Mouse (Mus musculus) heart, adult 2 months (tissue): ENCODE results near the gene Serpina1b.
"Not testable (repeated sequence)": the region's sequence is repeated elsewhere in the genome, so short reads cannot be mapped to it uniquely, and the experiment has no call there.

Experiments used
- EP300 ChIP-seq: fragments of 200-500 bp; IDR thresholded peaks from 2 replicates; pipeline ENCODE4 v1.6.1; 2011; ENCODE audit warnings: low read depth, low read length, control low read depth; ENCODE audit not compliant: insufficient read depth
- POLR2A ChIP-seq: fragments of 200-500 bp; IDR thresholded peaks from 2 replicates; pipeline ENCODE4 v1.6.1; 2011; ENCODE audit warnings: mild to moderate bottlenecking, low read depth, low read length, control low read depth; ENCODE audit not compliant: insufficient read depth

DNA sequence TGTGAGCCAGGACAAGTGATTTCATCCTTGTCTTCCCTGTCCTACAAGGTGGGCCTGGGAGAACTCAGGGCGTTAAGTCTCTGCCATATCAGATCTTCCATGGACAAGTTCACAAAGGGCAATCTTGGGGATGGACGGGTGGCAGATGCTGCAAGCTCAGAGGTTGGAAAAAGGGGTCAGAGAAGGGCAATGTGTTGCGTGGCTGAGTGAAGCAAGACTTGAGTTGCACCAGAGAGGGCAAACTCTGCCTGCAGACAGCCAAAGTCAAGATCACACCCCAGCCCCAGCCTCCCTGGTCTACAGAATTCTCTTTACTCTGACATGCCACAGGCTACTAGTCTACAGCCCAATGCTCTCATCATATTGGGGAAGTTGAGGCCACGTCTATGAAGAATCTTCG lies 6.3 kb downstream of the Serpina1b start:
- TF ChIP-seq POLR2A, EP300: not testable (repeated sequence)
